Mouse (Mus musculus): Measurements from ENCODE around the gene Zfp646.
"Not testable (repeated sequence)": the region's sequence is repeated elsewhere in the genome, so short reads cannot be mapped to it uniquely, and the experiment has no call there.

The Zfp646 gene

GRCm38 (mm10) chr7:127880431-127880830 lies 4.4 kb downstream of the Zfp646 start:
- no peak for DNase-seq (ENCODE audit: low read depth, low spot score)

- DNase-seq (ENCODE audit: low read depth, low spot score), result no peak
These were observed 9.9 kb downstream of the Zfp646 start for GRCm38 (mm10) chr7:127885951-127886350.

GRCm38 (mm10) chr7:127886551-127886950 lies 10.5 kb downstream of the Zfp646 start:
- no peak for DNase-seq (ENCODE audit: low read depth, low spot score)

DNA sequence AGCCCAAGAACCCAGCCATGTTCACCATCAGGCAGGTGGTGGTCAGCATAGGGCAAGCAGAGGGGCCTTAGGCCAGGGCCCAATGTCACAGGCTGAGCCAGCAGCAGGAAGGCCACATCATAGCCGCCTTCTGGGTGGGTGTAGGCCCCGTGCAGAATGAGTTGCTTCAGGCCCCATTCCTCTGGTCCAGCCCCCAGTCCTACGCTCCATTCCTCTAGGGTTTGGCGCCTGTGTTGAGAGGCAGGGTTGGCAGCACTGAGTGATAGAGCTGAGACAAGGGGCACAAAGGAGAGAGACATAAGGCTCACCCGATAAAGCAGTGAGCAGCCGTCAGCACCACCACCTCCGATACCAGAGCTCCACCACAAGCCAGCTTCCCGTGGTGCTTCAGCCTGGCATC lies 11.2 kb downstream of the Zfp646 start:
- DNase-seq (ENCODE audit: low read depth, low spot score), result no peak

GRCm38 (mm10) chr7:127887781-127888180 lies 11.8 kb downstream of the Zfp646 start:
- DNase-seq (ENCODE audit: low read depth, low spot score), result no peak

- no peak for DNase-seq (ENCODE audit: low read depth, low spot score)
These were observed 12.8 kb downstream of the Zfp646 start for GRCm38 (mm10) chr7:127888821-127889220.

GRCm38 (mm10) chr7:127890798-127891197 lies 14.8 kb downstream of the Zfp646 start, which contains the start of gene Prss53:
Gene Prss53, minus strand, starts transcription at chr7:127890970.
- no peak for DNase-seq (ENCODE audit: low read depth, low spot score)

DNA sequence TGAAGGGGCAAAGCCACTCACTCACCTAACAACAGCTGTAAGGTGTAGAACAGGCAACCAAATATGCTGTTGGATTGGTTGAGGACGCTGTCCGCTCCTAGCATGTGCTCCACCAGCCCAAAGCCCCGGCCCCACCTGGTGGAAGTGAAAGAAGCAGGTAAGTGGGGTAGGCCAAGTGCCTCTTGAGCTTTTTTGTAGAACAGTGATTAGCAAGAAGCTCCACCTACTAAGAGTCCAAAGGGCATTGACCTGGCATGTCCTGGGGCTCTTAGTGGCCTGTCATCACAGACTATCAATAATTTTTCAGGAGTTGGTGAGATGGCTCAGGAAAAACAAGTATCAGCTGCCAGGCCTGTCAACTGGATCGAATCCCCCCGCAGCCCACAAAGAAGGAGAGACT lies 18.5 kb downstream of the Zfp646 start:
- no peak for DNase-seq (ENCODE audit: low read depth, low spot score)

DNA sequence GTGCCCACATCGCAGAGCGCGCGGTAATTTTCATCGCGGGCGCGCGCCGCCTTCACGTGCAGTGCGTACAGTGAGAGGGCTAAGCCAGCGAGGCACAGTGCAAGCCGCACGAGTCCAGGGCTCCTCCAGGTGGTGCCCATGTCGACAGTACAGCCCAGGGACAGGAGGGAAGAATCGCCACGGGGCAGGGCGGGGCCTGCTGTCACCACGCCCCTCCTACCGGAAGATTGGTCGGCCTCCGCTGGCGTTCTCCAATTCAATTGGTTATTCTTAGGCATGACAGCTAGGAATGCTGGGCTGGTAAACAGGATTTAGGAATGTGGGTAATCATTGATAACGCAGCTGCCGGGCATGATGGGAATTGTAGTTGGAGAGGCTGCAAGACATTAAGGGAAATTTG lies 19.4 kb downstream of the Zfp646 start, which contains the start of the genes Gm21974 and Vkorc1:
Gene Gm21974 (minus strand): TSS at position 13 of the 400 bp plus-strand sequence.
Gene Vkorc1 (minus strand): TSS at position 176 of the 400 bp plus-strand sequence.
- peak; percentile 96 for DNase-seq (ENCODE audit: low read depth, low spot score)

GRCm38 (mm10) chr7:127895891-127896290 lies 19.9 kb downstream of the Zfp646 start:
- DNase-seq (ENCODE audit: low read depth, low spot score), result not testable (repeated sequence)

GRCm38 (mm10) chr7:127896384-127896783 lies 20.4 kb downstream of the Zfp646 start:
- DNase-seq (ENCODE audit: low read depth, low spot score), result peak; percentile 29

DNA sequence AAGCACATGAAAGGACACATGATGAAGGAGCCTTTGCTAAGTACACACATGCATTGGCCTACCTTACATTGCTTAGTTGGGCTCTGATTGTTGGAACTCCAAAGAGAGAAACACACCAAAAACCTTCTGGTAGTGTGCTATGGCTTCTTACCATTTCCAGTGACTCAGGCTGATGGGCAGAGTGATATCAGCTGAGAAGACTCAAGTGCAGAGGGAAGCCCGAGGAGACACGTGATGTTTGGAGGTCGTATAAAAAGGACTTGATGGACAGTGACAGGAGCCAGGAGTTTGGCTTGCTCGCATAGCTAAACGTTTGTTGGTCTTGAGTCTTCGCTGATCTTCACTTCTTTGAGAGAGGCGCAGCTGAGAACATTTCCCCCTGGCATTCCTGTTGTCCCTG lies 21.5 kb downstream of the Zfp646 start:
- DNase-seq (ENCODE audit: low read depth, low spot score), result no peak

GRCm38 (mm10) chr7:127898179-127898956 lies 22.3 kb downstream of the Zfp646 start:
- no peak for DNase-seq (ENCODE audit: low read depth, low spot score)

DNA sequence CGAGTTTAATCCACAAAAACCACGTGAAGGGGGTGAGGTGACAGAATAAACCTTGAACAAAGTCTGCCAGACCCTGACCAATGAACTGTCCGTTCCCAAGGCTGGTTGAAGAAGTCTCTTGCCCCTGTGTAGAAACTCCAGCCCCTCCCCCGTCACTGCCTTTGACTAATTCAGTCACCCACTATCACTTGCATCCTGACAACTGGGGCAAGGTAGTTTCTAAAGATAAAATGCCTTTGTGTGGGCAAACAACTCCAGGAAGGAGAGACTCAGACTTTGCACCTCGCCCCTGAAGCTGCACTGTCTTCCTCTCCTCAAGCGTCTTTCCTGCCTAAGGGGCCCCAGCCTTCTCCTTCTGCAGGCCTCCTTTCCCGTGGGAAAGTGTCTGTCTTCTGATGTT lies 24.0 kb downstream of the Zfp646 start:
- DNase-seq (ENCODE audit: low read depth, low spot score), result no peak

- no peak for DNase-seq (ENCODE audit: low read depth, low spot score)
These were observed 25.8 kb downstream of the Zfp646 start for GRCm38 (mm10) chr7:127901772-127902171.

GRCm38 (mm10) chr7:127903971-127904796 lies 28.2 kb downstream of the Zfp646 start, which contains the start of gene Bckdk:
Gene Bckdk, plus strand, starts transcription at chr7:127904082.
- DNase-seq (ENCODE audit: low read depth, low spot score), result peak; percentile 83

DNA sequence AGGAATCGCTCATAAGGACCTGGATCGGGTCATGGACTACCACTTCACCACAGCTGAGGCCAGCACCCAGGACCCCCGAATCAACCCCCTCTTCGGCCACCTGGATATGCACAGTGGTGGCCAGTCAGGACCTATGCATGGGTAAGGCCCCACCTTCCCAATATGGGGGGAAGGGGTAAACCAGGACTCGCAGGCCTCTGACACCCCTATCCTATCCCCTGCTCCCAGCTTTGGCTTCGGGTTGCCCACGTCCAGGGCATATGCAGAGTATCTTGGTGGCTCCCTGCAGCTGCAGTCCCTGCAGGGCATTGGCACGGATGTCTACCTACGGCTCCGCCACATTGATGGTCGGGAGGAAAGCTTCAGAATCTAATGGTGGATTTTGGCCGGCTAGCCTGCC lies 31.9 kb downstream of the Zfp646 start:
- no peak for DNase-seq (ENCODE audit: low read depth, low spot score)

- DNase-seq (ENCODE audit: low read depth, low spot score), result no peak
These were observed 32.6 kb downstream of the Zfp646 start for GRCm38 (mm10) chr7:127908656-127909055.

- peak; percentile 92 for DNase-seq (ENCODE audit: low read depth, low spot score)
These were observed 36.3 kb downstream of the Zfp646 start, which contains the start of gene Kat8 for GRCm38 (mm10) chr7:127912190-127912871. Gene Kat8, plus strand, starts transcription at chr7:127912516.

DNA sequence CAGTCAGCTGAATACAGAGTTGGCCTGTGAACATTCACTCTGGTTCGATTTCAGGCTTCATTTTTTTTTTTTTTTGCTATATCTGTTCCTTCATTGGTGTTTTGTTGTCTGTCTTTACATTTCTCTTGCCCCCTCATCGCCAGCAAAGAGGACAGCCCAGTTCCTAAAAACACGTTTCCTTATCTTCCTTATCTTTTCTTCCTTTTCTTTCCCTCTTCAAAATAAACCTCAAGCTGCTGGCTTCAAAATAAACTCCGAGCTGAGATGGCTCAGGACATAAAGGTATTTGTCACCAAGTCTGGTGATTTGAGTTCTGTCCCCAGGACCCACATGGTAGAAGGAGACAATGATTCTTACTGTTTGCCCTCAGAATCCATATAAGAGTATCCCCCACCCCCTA lies 36.9 kb downstream of the Zfp646 start:
- DNase-seq (ENCODE audit: low read depth, low spot score), result no peak

DNA sequence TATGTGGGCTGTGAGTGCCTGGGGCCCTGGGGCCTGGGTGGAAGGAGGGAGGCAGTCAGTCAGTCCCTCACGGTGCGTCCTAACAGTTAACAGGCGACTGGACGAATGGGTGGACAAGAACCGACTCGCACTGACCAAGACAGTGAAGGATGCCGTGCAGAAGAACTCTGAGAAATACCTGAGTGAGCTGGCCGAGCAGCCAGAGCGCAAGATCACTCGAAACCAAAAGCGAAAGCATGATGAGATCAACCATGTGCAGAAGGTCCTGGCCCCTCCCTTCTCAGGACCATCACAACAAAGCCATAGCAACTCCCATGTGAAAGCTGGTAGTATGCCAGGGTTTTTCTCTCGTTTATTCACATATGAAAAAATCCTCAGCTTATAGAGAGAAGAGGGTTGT lies 39.3 kb downstream of the Zfp646 start:
- DNase-seq (ENCODE audit: low read depth, low spot score), result no peak

- DNase-seq (ENCODE audit: low read depth, low spot score), result no peak
These were observed 42.2 kb downstream of the Zfp646 start for GRCm38 (mm10) chr7:127918203-127918602.
